Mouse (Mus musculus) erythroblast, adult 5-6 weeks (primary cell): ENCODE measurements around the gene Mybl2. TPM values are rescaled to one million over a fixed set of nuclear protein-coding genes. Genes with fewer than 3 reads are reported as not detected.

Experiments used
- ATAC-seq: replicated peaks from 2 replicates; pipeline ENCODE4 v1.8.0; 2016; ENCODE audit warnings: moderate number of reproducible peaks, mild to moderate bottlenecking, moderate TSS enrichment, inconsistent platforms; ENCODE audit not compliant: poor library complexity, low FRiP score, severe bottlenecking
- total RNA-seq, 2 experiments: library from RNA; stranded (forward) in 1 of 2; stranded (reverse) in 1 of 2; fragments of 150-400 nt in 1 of 2; fragments of 200-764, 138-1000 nt in 1 of 2; gene quantifications; 2 replicates each; pipeline versions ENCODE4 v1.2.3 to v1.2.4; 2015 to 2017; ENCODE audit warnings: low replicate concordance in 2 of 2

Mybl2 gene
- total RNA-seq, 2 experiments from 2014 or later: 9.2 to 35.9 TPM

DNA sequence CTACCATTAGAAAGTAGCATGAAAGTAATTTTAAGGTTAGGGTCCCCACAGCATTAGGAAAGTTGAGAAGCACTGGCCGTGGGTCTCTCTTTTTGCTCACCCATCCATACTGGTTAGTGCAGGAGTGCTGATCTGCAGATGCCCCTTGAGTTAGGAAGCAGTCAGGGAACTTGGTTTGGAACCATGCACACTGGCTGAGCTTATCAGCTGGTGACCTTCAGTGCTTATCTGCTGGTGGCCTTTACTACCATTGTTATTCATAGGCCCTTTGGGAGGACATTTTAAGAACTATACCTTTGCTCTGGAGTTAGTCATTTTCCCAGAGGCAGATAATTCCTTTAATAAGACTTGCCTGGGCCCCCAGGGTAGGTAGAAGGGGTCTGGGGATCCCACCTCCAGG lies 12.7 kb downstream of the Mybl2 start:
- no peak for ATAC-seq

DNA sequence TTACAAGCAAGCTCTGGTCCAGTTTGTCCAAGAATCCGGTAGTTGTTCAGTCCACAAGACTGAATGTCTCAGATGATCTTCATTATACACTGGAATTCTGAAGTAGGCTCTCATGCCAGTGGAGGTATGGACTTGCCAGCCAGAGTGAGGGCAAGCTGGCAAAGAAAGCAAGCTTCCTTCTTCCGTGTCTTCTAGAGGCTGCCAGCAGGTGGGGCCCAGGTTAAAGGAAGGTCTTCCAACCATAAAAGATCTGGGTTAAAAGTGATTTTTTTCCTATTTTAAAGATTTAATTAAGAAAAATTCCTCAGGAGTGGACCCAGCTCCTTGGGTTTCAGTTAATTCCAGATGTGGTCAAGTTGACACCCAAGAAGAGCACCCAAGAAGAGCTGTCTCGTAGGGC lies 15.7 kb downstream of the Mybl2 start:
- ATAC-seq: no peak

DNA sequence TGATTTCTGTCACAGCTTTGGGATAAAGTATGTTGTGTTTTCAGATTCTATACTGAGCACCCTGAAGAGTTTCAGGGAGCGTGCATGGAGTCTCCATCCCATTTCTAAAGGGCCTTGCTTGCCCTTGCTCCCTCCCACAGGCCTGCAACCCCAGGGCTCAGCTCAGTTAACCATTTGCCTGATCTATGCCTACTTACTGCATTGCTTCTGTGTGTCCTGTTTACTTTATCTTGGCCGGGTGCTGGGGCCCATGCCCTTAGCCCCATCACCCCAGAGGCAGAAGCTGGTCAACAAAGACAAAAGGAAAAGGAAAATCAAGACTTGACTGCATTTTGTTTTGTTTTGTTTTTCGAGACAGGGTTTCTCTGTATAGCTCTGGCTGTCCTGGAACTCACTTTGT lies 17.1 kb downstream of the Mybl2 start:
- ATAC-seq: no peak

DNA sequence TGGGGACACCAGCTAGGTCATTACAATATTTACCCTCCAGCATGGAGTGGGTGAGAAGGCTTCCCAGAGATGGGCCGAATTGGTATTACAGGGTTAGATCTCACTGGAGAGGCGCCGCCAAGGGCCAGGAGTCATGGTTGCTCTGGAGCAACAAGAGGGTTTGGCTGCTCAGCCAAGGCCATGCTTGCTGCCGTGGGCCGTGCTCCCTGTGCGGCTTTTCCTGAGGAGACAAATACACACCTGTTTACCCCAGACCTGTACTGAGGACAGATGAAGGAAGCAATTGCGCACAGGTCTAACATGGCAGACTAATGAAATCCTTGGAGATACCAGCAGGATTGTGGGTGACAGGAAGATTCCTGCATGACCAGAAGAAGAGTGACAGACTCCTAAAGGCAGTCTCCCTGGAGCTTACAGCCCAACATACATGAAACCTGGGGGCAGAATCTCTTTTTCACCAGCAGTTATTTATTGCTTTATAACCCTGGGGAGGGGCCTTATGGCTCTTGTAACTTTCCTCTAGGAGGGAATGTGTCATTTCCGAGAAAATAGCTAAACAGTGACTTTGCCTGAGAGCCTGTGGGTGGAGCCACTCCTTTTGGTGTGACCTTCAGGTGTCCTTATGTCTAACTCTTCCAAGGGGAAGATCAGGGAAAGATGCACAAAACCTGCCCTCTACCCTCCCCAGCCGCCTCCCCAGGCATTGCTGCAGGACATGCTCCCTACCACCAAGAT lies 18.7 kb downstream of the Mybl2 start:
- ATAC-seq: no peak

DNA sequence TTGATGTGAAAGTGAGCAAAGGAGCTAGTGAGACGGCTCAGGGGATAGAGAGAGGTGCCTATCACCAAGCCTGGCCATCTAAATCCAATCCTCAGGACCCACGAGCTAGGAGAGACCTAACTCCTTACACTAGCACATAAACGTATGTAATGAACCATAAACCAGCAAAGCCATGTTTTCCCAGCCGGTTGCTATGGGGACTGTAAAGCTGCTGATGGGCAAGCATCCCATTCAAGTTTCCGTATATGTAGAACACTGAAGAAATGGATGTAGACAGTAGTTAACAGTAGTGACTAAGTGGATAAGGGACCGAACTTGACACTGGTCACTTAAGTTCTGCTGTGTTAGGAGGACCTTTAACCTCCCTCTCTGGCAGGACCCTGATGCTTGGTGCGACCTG lies 19.5 kb downstream of the Mybl2 start:
- no peak for ATAC-seq

DNA sequence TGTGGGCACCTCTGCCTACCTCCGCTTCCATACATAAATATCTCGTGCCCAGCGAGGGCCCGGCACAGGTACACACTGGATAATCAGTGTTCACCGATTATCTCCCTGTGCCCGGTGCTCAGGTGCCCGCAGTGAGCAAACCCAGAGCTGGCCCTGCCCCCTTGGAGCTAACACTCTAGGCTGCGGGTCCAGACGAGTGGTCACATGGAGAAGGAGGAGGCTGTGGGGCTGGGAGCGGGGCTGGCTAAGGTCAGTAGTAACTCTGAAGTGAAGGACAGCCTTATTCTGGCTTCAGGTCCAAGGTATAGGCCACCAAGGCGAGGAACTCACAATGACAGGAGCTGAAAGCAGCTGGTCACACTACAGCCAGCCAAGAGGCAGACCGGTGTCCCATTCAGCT lies 20.3 kb downstream of the Mybl2 start:
- ATAC-seq: no peak

DNA sequence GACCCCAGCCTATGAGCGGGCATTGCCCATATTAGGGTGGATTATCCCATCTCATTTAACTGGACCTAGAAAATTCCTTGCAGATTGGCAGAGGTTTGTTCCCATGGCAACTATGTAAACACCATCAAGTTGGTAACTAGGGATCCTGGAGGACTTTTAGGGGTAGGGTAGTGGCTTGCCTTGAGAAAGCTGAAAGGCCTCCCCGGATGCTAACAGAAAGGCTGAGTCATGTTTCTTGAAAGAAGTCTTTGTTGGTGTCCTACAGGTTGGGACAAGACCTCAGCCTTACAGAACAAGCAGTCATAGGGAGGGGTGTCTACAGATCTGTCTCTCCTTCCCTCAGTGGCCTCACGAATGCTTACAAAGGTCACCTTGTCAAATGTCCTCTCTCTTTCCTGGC lies 20.7 kb downstream of the Mybl2 start:
- no peak for ATAC-seq

DNA sequence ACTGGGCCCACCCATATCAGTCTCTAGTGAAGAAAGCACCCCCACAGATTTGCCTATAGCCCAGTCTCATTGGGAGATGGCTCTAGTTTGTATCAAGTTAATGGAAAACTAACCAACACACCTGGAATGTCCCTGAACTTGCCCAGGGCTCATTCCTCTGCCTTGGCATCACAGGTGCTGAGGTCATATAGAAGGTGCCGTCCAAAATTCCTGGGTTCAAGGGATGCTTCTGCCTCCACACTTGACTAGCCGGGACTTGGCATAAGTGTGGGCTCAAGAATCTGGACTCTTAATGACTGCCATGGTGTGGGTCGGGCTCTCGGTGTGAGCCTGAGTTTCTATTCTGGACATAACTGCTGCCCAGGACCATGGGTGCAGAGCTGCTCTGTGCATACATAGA lies 24.6 kb downstream of the Mybl2 start:
- no peak for ATAC-seq

DNA sequence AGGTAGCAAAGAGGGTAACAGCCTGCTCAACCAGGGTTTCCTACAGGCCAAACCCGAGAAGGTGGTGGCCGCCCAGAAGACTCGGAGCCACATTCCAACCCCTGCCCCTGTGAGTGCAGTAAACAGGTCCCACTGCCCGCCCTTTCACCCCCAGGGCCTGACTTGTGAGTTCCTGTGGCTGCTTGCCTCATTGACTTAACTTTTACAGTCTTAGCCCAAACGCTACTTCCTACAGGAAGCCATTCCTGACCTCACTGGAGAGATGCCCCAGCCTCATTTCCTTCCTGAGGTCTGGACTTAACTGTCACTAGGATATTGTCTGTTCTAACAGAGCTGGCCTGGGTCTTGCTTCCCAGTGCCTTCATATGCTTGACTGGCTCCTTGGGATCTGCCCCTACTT lies 28.1 kb downstream of the Mybl2 start:
- ATAC-seq: no peak

DNA sequence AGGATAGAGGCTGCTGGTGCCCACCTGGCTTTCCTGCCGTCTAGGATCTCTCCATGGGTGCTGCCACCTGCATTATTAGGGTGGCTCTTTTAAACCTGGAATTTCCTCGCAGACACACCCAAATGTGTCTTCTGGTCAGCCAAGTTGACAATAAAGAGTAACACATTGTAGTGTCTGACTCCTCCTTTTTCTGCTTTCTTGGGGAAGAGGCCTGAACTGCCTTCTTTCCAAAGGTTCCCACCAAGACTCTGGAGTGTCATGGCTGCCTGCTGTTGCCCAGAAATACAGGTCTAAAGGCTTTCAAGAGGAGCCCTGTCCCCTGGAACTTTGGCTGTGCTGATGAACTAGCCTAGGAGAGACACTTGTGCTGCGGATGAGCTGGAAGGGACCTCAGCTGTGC lies 30.0 kb downstream of the Mybl2 start:
- no peak for ATAC-seq

DNA sequence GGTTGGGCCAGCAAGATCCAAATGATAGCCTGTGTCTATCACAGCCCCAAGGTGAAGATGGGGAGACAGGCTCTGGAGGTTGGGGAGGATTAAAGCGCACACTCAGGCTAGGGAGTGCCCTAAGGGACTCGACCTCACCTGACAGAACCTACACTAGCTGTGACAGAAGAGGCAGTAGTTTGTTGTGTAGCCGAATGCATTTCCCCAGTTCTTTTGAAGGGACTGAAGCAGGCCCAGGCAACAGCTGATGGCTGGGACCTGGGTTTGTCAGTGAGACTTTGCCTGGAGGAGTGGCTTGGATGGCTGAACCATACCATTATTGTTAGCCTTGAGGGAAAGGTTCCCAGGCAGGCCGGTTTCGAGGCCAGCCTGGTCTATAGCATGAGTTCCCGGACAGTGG lies 30.6 kb downstream of the Mybl2 start:
- no peak for ATAC-seq

DNA sequence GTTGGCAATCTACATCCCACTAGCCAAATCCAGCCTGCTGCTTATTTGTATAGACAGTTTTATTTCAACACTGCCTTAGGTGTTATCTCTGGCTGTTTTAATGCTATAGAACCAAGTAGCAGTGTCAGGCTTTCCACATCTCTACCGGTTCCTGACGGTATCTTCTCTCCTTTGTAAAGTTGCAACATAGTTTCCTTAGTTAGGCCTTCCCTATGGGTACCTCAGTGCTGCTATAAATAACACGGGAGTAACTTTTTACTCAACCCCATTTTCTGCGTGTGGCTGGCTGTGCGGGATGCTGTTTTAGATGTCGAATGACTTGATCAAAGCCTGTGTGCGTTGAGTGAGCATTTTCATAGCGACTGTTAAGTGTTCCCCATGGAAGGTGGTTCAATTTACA lies 32.1 kb downstream of the Mybl2 start:
- ATAC-seq: no peak

DNA sequence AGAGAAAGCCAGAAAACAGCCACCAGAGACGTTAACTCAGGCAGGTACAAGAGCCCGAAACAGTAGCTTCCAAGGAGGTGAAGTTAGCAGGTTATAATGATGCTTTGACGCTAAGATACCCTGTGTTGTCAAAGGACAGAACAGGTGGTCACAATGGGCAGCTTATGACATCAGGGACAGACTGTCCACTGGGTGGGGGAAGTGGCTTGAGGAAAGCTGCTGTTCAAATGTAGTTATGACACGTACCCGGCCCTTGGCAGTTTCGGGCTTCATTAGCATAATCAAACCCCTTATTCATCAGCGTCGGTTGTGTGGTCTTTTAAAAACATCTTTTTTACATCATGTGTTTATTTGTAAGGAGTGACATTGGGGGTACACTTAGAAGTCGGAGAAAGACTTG lies 33.2 kb downstream of the Mybl2 start, which contains the start of gene Gtsf1l:
Gene Gtsf1l, minus strand, starts transcription at position 128 of the 400 bp plus-strand sequence.
- no peak for ATAC-seq

DNA sequence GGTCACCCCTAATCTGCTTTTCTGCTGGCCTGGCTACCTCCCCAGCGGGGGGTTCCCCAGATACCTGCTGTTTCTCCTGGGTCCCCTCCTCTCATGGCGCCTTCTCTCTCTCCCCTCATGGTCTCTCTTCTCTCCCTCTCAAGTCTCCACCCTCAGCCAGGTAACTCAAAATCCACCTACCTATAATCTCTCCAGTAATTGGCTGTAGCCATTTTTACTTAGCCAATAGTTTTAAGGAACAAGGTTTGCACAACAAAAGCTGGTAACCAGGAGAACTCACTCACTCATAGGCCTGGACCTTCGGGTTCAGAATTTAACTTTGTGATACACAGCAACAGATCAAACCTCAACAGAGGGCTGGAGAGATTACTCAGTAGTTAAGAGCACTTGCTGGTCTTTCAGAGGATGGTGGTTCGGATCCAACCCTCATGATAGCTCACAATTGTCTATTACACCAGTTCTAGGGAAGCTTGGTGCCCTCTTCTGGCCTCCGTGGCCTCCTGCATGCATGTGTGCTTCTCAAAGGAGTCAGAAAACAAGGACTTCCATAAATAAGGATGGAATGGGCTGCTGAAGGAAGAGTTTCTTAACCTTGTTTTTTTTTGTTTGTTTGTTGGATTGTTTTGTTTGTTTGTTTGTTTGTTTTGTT lies 35.1 kb downstream of the Mybl2 start:
- ATAC-seq: no peak

DNA sequence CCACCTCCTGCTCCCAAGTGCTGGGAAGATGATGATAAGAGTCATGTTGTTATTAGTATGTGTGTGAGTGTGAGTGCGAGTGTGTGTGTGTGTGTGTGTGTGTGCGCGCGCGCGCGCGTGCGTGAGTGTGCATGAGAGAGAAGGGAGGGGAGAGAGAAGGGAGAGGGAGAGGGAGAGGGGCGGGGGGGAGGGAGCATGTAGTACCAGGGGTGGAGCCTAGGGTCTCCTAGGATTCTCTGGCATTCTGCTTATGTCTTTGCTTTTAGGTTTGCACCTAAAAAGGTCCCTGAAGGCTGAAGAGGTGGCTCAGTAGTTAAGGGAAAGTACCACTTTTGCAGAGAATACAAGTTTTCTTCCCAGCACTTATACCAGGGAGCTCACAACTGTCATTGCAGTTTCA lies 40.4 kb downstream of the Mybl2 start:
- no peak for ATAC-seq

DNA sequence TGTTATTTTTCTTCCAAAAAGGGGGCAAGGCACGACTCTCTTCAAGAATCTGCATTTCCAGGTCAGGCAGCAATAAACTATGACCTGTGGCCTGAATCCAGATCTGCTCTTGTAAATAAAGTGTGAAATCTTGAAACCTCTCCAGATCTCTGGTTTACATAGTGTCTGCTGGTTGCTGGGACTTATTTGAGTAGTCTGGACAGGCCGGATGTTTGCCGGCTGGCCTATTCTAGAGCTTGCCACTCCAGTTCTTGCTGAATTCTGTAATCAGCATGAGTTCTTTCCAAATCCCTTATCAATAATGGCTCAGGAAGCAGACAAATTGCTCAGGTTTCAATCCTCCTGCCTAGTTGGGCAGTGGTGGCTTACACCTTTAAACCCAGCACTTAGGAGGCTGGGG lies 41.3 kb downstream of the Mybl2 start:
- no peak for ATAC-seq

DNA sequence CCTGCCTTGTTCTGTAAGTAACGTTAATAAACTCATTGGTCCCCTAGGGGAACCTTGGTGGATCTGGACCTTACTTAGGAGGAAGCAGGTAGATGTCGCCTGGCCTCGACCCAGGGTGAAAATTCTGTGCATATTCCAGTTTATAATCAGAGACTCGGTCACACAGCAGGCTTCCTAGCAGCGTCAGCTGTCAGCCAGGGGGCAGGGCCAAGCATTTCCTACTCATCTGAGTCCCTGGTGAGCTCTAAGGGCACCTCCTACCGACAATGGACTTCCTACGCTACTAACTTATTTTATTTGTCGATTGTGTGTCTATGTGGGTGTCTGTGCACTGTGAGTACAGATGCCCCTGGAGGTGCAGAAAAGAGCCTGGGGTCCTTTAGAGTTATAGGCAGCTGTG lies 45.4 kb downstream of the Mybl2 start:
- ATAC-seq: no peak

DNA sequence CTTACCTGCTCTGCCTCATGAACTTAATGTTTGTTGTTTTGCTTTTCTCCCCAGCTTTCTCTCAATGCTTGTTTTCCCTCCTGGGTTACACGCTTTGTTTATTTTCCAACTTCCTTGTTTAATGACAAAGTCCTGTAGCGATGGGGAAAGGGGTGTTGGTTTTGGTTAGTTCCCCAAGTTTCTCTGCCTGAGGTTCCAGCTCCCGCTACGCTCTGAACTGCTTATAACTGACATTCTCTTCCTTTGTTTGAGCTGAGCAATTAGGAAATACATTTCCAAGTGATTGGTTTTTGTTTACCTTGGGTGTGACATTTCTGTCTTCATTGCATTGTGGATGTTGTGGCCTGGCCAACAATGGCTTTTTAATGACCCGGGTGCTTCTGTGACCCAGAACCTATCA lies 46.1 kb downstream of the Mybl2 start:
- no peak for ATAC-seq

DNA sequence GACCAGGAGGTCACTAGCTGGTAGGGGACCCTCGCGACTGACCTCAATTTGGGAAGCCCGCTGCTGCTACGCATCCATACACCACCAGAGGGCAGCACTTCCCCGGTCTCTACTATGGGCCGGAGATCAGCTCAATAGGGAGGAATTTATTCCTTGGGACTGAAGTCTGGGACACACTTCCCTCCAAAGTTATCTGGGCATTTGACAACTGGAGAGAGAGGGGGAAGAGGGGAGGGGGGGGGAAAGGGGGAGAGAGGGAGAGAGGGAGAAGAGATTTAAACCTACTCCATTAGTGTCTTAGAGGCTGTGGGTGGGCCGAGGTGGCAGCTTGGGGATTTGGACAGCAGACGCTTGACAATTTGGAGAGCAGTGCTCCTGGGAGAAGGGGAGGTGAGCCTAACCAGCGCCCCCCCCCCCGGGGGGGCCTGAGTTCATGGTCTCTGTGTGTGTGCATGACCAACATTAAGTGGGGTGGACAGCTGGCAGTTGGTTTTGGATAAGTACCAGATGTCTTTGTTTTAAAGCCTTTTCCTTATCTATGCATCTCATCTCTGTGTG lies 47.2 kb downstream of the Mybl2 start:
- 0 out of 2 replicates have a peak, but pooled peaks have one; percentile 41 for ATAC-seq

DNA sequence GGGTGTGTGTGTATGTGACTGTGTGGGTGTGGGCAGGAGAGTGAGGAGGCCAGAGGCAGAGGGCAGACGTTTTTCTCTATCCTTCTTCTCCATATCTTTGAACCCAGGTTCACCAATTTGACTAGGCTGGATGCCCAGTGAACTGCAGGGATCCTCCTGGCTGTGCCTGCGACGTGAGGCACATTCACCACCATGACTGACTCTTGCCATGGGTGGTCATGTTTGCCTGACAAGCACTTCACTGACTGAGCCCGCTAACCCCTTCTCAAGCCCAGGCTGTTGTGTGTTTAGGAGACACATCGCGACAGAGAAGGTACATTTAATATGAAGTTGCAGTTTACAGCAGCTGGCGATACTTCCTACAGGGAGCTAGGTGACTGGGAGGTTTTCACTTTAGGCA lies 47.7 kb downstream of the Mybl2 start:
- ATAC-seq: no peak

DNA sequence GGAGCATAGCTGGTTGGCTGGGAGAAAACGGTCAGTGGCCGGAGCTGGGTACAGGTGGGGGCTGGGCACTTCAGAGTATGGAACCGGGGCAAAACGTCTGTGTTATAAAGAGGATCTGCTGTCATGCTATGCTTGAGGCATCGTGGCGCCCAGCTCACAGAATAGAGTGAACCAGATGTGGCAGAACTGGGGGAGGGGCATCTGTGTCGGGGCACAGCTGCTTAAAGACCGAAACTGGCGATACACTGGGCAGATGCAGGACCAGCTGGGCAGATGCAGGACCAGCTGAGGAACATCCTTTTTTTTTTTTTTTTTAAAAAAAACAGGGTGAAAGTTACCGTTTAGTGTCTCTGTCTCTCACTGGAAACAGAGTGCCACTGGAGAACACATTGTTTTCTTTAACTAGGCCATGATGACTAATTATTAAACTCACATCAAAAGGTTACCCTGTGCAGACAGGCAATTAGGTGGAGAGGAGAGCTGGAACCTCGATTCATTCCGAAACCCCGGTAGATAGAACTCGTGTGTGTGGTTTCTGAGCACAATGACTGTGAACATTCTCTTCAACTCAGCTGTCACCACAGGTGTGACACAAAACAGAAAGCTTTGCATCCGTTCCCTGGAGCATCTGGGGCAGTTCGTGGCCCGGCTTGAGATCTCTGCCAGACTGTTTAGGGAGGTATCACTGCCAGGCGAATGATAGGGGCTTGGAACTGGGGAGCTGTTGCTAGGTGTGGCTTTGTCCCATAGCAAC lies 48.6 kb downstream of the Mybl2 start:
- no peak for ATAC-seq
